Mouse (Mus musculus) midbrain, embryonic 10.5 days (tissue): Measurements from ENCODE around the gene Spa17. TPM values are rescaled to one million over a fixed set of nuclear protein-coding genes. Genes with fewer than 3 reads are reported as not detected.

Experiments
- DNase-seq: peaks from one replicate; pipeline ENCODE4 v3.0.0-alpha.2; 2017; ENCODE audit warnings: low spot score
- H3K27ac ChIP-seq: fragments of 300-500 bp; sonication (generic); replicated peaks from 2 replicates; pipeline ENCODE4 v1.5.1; 2016; ENCODE audit warnings: mild to moderate bottlenecking
- H3K27me3 ChIP-seq: fragments of 300-500 bp; sonication (generic); 2 replicates; pipeline ENCODE4 v1.6.1; 2016; ENCODE audit warnings: low read depth, mild to moderate bottlenecking; ENCODE audit not compliant: poor library complexity, severe bottlenecking
- H3K36me3 ChIP-seq: fragments of 300-500 bp; sonication (generic); 2 replicates; pipeline ENCODE4 v1.6.1; 2016; ENCODE audit warnings: mild to moderate bottlenecking, moderate library complexity
- H3K4me1 ChIP-seq: fragments of 300-500 bp; sonication (generic); 2 replicates; pipeline ENCODE4 v1.6.1; 2016
- H3K4me3 ChIP-seq: fragments of 300-500 bp; sonication (generic); 2 replicates; pipeline ENCODE4 v1.5.1; 2016; ENCODE audit warnings: mild to moderate bottlenecking, moderate library complexity
- H3K9me3 ChIP-seq: fragments of 300-500 bp; sonication (generic); replicated peaks from 2 replicates; pipeline ENCODE4 v1.6.1; 2016; ENCODE audit warnings: mild to moderate bottlenecking
- WGBS: fragments of 180-500 bp; shearing (Covaris S2); methylation state at CpG from one replicate; pipeline ENCODE4 v1.1.7; 2016; 5-methylcytosine and 5-hydroxymethylcytosine counted together
- polyA plus RNA-seq: library from polyadenylated mRNA; unstranded; fragments of >200 nt; fragmentation: Nextera tagmentation; extraction: Ambion mirVana; gene quantifications from 2 replicates; pipeline ENCODE4 v1.2.1, GENCODE M21; 2016

The Spa17 gene
- polyA plus RNA-seq, 1 experiment from 2014 or later: 13.9 TPM

DNA sequence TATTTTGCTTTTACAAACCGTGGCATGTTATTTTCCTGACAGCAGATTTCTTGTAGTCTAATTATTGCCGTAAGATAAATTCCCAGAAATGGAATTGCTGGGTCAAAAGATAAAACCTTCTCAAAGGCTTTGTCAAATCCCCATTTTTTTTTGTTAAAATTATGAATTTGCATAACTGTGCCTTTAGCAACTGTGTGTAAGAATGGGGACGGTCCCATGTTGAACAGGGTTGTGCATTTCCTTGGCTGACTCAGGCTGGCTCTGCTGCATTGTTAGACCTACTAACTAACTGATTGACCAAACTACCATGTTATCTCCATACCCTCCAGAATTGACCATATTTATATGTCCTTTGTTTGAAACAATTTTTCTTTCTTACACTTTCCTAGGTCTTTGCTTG, 20.7 kb upstream of the Spa17 start:
- no peak for DNase-seq
- 87% methylated on average over 3 of the region's 3 CpGs for WGBS
- H3K27me3 ChIP-seq: peaks cover 4% of the 10 kb centered on the region; the same call in 1 of the 2 replicates
- H3K36me3 ChIP-seq: no peaks in the 10 kb centered on the region
- H3K4me3 ChIP-seq: no peak overlapping the region
- no peaks in the 10 kb centered on the region for H3K4me1 ChIP-seq
- no peak overlapping the region for H3K27ac ChIP-seq
- no peaks in the 10 kb centered on the region for H3K9me3 ChIP-seq

DNA sequence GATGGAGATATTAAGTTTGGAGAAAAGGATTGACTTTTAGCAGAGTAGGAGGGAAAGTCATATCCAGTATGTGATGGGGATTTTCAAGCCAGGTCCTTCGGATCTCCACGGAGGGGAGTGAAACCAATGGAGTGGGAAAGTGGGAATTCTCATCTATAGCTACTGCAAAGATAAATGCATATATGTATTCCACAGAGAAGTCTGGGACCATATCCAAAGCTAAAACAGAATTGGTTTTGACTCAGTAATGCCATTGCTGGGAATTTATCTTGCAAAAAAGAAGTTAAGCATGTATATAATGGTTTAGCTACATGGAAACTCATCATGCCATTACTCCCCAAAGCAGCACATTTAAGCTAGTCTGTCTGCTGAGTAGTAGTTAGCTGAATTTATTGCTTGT, 18.8 kb upstream of the Spa17 start:
- Histone ChIP-seq H3K27ac (no peak overlapping the region), H3K9me3 (no peaks in the 10 kb centered on the region), H3K4me1 (no peaks in the 10 kb centered on the region), H3K36me3 (no peaks in the 10 kb centered on the region), H3K4me3 (no peak overlapping the region), H3K27me3 (peaks cover 4% of the 10 kb centered on the region; the same call in 1 of the 2 replicates)
- 91% methylated on average over 2 of the region's 2 CpGs for WGBS
- no peak for DNase-seq

DNA sequence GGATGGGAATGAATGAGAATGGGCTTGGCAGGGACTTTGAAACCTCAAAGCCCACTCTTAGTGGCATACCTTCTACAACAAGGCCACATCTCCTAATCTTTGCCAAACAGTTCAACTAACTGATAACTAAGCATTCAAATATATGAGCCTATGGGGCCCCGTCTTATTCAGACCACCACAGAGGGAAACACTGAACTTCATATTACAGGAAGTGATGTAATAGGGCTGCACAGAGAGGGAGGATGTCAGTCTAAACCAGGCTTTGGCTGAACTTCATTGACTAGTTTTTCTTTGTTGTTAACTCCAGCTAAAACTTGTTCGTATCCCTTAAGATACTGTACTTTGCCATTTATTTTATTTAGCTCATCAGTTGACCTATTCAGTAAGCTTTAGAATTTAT, 16.4 kb upstream of the Spa17 start:
- DNase-seq: no peak
- Histone ChIP-seq H3K4me3 (no peak overlapping the region), H3K9me3 (no peaks in the 10 kb centered on the region), H3K27ac (no peak overlapping the region), H3K36me3 (no peaks in the 10 kb centered on the region), H3K27me3 (peaks cover 4% of the 10 kb centered on the region; the same call in 1 of the 2 replicates), H3K4me1 (peaks cover 19% of the 10 kb centered on the region)
- 94% methylated on average over 2 of the region's 2 CpGs for WGBS

- 46% methylated on average over 4 of the region's 4 CpGs for WGBS
- H3K4me1 ChIP-seq: peaks cover 20% of the 10 kb centered on the region
- H3K36me3 ChIP-seq: no peaks in the 10 kb centered on the region
- no peak for DNase-seq
- no peaks in the 10 kb centered on the region for H3K9me3 ChIP-seq
- no peak overlapping the region for H3K27ac ChIP-seq
- H3K27me3 ChIP-seq: peaks cover 8% of the 10 kb centered on the region; the same call in 1 of the 2 replicates
- no peak overlapping the region for H3K4me3 ChIP-seq
These were observed 15.1 kb upstream of the Spa17 start for GRCm38 (mm10) chr9:37628581-37628980.

GRCm38 (mm10) chr9:37627263-37627662, 13.7 kb upstream of the Spa17 start:
- DNase-seq: no peak
- 100% methylated on average over 1 of the region's 1 CpGs for WGBS
- Histone ChIP-seq H3K27ac (no peak overlapping the region), H3K36me3 (no peaks in the 10 kb centered on the region), H3K27me3 (peaks cover 8% of the 10 kb centered on the region; the same call in 1 of the 2 replicates), H3K9me3 (no peaks in the 10 kb centered on the region), H3K4me3 (no peak overlapping the region), H3K4me1 (peaks cover 20% of the 10 kb centered on the region)

DNA sequence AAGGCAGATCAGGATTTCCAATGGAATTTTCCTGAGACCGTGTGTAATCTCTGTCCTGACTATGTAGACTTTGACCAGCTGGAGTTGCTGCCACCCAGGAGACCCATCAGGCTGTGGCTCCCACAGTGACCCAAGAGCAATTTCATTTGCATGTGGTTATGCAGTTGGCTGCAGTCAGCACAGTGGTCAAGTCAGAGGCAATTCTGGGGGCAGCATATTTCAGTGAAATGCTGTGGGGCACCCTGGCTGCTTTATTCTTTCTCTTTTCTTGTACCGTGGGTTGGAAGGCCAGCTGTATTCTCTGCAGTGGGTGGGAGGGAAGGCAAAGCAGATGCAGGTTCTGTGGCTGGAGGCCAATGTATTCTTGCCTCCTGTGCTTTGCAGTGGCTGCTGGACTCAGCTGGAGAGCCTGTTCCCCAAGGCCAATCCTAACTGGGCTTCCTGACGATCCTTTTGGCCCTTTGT, 12.6 kb upstream of the Spa17 start:
- H3K4me3 ChIP-seq: no peak overlapping the region
- H3K27ac ChIP-seq: peak overlapping the region; percentile 65; the same call in 1 of the 2 replicates
- peaks cover 8% of the 10 kb centered on the region; the same call in 1 of the 2 replicates for H3K27me3 ChIP-seq
- WGBS: 12% methylated on average over 3 of the region's 3 CpGs
- no peaks in the 10 kb centered on the region for H3K36me3 ChIP-seq
- no peaks in the 10 kb centered on the region for H3K9me3 ChIP-seq
- peaks cover 20% of the 10 kb centered on the region for H3K4me1 ChIP-seq
- DNase-seq: no peak

DNA sequence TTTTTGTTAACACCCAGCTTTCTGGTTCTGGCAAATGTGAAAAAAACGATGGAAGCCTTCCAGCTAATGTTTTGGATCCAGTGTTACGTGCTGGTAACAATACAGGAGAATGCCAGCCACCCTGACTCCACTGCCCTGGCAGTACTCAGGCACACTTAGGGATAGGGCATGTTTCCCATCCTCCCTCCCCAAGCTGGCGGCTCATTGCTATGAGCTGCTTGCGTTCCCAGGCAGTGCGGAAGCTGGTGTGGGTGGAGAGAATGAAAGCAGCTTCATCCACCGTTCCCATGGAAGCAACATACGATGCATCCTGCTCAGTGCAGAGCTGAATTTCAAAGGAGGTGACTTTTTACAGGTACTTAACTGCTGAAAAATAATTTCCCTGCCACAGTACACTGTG, 12.1 kb upstream of the Spa17 start:
- Histone ChIP-seq H3K27me3 (peaks cover 8% of the 10 kb centered on the region; the same call in 1 of the 2 replicates), H3K36me3 (no peaks in the 10 kb centered on the region), H3K9me3 (no peaks in the 10 kb centered on the region), H3K4me3 (no peak overlapping the region), H3K4me1 (peaks cover 20% of the 10 kb centered on the region), H3K27ac (peak overlapping the region; percentile 29; the same call in 1 of the 2 replicates)
- no peak for DNase-seq
- WGBS: 24% methylated on average over 7 of the region's 7 CpGs

DNA sequence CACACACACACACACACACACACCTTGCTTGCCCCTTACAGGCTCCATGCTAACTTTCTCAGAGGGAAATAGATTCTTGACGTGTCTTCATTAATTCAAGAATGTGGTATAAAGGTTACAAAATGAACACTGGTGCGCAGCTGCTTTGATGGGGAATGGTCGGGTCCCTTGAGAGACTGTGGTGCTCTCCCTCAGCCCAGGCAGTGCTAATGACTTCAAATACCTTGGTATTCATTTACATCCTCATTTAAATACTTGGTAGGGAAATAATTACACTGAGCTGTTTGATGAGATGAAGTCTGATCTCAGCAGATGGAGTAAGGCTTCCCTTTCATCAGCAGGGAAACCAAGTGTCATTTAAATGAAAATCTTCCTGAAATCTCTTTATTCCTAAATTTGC, 11.6 kb upstream of the Spa17 start:
- H3K9me3 ChIP-seq: no peaks in the 10 kb centered on the region
- H3K4me3 ChIP-seq: no peak overlapping the region
- H3K27me3 ChIP-seq: peaks cover 8% of the 10 kb centered on the region; the same call in 1 of the 2 replicates
- H3K36me3 ChIP-seq: no peaks in the 10 kb centered on the region
- peaks cover 20% of the 10 kb centered on the region for H3K4me1 ChIP-seq
- H3K27ac ChIP-seq: peak overlapping the region; percentile 29; the same call in 1 of the 2 replicates
- DNase-seq: no peak
- WGBS: 46% methylated on average over 3 of the region's 3 CpGs

DNA sequence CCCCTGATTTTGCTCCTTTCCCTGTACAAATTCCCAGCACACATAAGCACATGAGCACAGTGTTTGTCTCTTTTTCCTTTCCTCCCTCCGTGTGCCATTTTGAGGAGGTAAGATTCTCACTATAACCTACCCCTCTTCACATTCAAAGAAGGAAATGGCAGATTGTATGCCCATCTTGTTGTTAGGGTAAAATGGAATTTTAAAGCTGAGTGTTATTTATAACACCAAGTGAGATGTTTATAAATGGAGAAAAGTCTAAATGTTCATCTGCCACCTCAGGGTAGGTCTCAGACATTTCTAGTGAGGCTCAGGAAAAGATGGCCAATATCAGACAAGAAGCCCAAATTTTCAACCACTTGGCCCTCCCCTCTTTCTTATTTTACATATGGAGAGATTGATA, 11.0 kb upstream of the Spa17 start:
- DNase-seq: no peak
- Histone ChIP-seq H3K4me3 (no peak overlapping the region), H3K9me3 (no peaks in the 10 kb centered on the region), H3K27ac (no peak overlapping the region), H3K27me3 (peaks cover 8% of the 10 kb centered on the region; the same call in 1 of the 2 replicates), H3K36me3 (no peaks in the 10 kb centered on the region), H3K4me1 (peaks cover 20% of the 10 kb centered on the region)
- 86% methylated on average over 1 of the region's 1 CpGs for WGBS

DNA sequence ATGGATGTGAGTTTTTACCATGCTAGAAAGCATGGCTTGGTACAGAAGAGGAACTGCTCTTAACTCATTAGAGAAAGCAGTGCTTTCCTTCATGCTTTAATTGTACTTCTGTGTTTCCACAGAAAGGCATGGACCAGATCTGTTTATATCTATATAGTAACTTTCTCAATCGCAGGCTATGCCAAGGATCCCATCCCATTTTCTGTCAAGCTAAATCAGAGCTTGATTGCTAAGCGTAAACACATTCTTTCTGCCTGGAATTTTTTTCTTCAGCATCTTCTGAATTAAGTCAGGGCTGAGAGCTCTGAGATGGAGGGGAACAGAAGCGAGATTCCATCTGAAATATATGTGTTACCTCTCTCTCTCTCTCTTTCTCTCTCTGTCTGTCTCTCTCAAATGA, 10.5 kb upstream of the Spa17 start:
- H3K9me3 ChIP-seq: no peaks in the 10 kb centered on the region
- peaks cover 20% of the 10 kb centered on the region for H3K4me1 ChIP-seq
- H3K27ac ChIP-seq: no peak overlapping the region
- no peak for DNase-seq
- no peaks in the 10 kb centered on the region for H3K36me3 ChIP-seq
- H3K4me3 ChIP-seq: no peak overlapping the region
- WGBS: 85% methylated on average over 3 of the region's 3 CpGs
- H3K27me3 ChIP-seq: peaks cover 8% of the 10 kb centered on the region; the same call in 1 of the 2 replicates

GRCm38 (mm10) chr9:37621290-37621689, 7.8 kb upstream of the Spa17 start:
- Histone ChIP-seq H3K36me3 (no peaks in the 10 kb centered on the region), H3K4me3 (no peak overlapping the region), H3K27me3 (peaks cover 23% of the 10 kb centered on the region), H3K9me3 (no peaks in the 10 kb centered on the region), H3K4me1 (peaks cover 14% of the 10 kb centered on the region), H3K27ac (no peak overlapping the region)
- no peak for DNase-seq
- 85% methylated on average over 6 of the region's 6 CpGs for WGBS

- peaks cover 13% of the 10 kb centered on the region for H3K4me1 ChIP-seq
- no peaks in the 10 kb centered on the region for H3K9me3 ChIP-seq
- DNase-seq: peak; percentile 25
- no peak overlapping the region for H3K4me3 ChIP-seq
- peaks cover 43% of the 10 kb centered on the region for H3K27me3 ChIP-seq
- 61% methylated on average over 2 of the region's 2 CpGs for WGBS
- H3K27ac ChIP-seq: no peak overlapping the region
- no peaks in the 10 kb centered on the region for H3K36me3 ChIP-seq
These were observed 3.2 kb upstream of the Spa17 start for GRCm38 (mm10) chr9:37616770-37617169.

GRCm38 (mm10) chr9:37615220-37615619, 1.7 kb upstream of the Spa17 start:
- Histone ChIP-seq H3K27ac (no peak overlapping the region), H3K36me3 (no peaks in the 10 kb centered on the region), H3K4me1 (peaks cover 13% of the 10 kb centered on the region), H3K27me3 (peaks cover 55% of the 10 kb centered on the region), H3K4me3 (no peak overlapping the region), H3K9me3 (no peaks in the 10 kb centered on the region)
- 75% methylated on average over 5 of the region's 5 CpGs for WGBS
- no peak for DNase-seq

GRCm38 (mm10) chr9:37614316-37614715, 794 bp upstream of the Spa17 start:
- peaks cover 57% of the 10 kb centered on the region for H3K27me3 ChIP-seq
- peaks cover 13% of the 10 kb centered on the region for H3K4me1 ChIP-seq
- peak overlapping the region; percentile 64 for H3K4me3 ChIP-seq
- no peak for DNase-seq
- H3K9me3 ChIP-seq: no peaks in the 10 kb centered on the region
- no peak overlapping the region for H3K27ac ChIP-seq
- no peaks in the 10 kb centered on the region for H3K36me3 ChIP-seq
